Mouse (Mus musculus): ENCODE measurements around the gene Mrps21. TPM values are rescaled to one million over a fixed set of nuclear protein-coding genes. Genes with fewer than 3 reads are reported as not detected.
A peak's percentile ranks its signal among the peaks of the same experiment; 100 is the strongest.

Gene Mrps21
- polyA plus RNA-seq, 1 experiment from 2014 or later, result 252 TPM

DNA sequence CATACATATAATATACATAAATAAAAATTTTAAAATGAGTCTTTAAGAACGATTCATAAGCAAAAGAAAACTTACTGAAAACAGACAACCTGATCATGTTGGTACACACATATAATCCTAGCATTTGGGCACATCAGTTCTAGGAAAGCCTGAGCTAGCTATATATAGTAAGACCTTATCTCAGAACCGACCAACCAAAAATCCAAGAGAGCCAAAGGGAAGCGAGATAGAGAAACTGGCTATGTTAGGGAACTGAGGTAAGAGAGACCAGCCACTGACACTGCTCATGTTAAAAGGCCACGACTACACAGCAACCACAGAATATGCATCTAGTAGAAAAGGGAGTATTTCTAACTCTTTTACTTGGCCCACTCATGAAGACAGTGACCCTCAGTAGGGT, 20.7 kb downstream of the Mrps21 start:
- WGBS, result 75% methylated on average over 4 of the region's 4 CpGs
- ATAC-seq (no peak), DNase-seq (ENCODE audit: low spot score) (no peak)
- Histone ChIP-seq H3K4me2 (replicated peaks; ENCODE audit: low read depth, low read length) (no peak overlapping the region), H3K27ac (ENCODE audit: low read length) (no peak overlapping the region), H3K27me3 (replicated peaks; ENCODE audit: insufficient read depth, low read length) (no peaks in the 10 kb centered on the region), H3K9me3 (ENCODE audit: low read length) (no peaks in the 10 kb centered on the region), H3K36me3 (ENCODE audit: insufficient read depth, low read length) (peaks cover 54% of the 10 kb centered on the region), H3K9ac (replicated peaks; ENCODE audit: low read depth) (no peak overlapping the region), H3K4me3 (ENCODE audit: low read depth, low read length) (no peak overlapping the region), H3K4me1 (ENCODE audit: insufficient read depth, low read depth, low read length) (peaks cover 8% of the 10 kb centered on the region; the same call in 1 of the 2 replicates)
- no peak for TF ChIP-seq EP300 (IDR thresholded peaks at IDR 0.05)

DNA sequence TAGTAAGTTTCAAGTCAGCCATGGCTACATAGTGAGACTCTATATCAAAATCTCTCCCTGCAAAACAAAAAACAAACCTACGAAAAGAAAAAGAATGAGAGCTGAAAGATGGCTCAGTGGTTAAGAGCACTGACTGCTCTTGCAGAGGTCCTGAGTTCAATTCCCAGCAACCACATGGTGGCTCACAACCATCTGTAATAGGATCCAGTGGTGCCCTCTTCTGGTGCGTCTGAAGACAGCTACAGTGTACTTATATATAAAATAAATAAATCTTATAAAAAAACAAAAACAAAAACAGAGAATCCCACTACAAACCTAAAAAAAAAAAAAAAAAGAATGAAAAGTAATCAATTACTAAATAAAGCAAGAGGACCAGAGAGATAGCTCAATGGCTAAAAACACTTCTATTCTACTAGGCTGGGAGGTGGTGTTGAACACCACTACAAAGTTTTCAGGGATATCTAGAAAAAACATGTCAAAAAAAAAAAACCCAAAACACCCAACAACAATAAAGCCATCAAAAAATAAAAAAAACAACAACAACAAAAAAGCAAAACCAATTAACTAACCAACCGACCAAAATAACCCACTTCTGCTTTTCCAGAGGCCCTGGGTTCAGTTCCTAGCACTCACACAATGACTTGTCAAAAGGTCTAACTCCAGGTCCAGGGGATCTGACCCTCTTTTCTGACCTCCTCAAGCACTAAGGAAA, 28.7 kb downstream of the Mrps21 start:
- DNase-seq (ENCODE audit: low spot score) (no peak), ATAC-seq (no peak)
- Histone ChIP-seq H3K9me3 (ENCODE audit: low read length) (no peaks in the 10 kb centered on the region), H3K27ac (ENCODE audit: low read length) (no peak overlapping the region), H3K4me1 (ENCODE audit: insufficient read depth, low read depth, low read length) (no peaks in the 10 kb centered on the region), H3K36me3 (ENCODE audit: insufficient read depth, low read length) (peaks cover 40% of the 10 kb centered on the region), H3K9ac (replicated peaks; ENCODE audit: low read depth) (no peak overlapping the region), H3K4me2 (replicated peaks; ENCODE audit: low read depth, low read length) (no peak overlapping the region), H3K27me3 (replicated peaks; ENCODE audit: insufficient read depth, low read length) (no peaks in the 10 kb centered on the region), H3K4me3 (ENCODE audit: low read depth, low read length) (no peak overlapping the region)
- TF ChIP-seq EP300 (IDR thresholded peaks at IDR 0.05), result no peak
- peak; percentile 24 for TF ChIP-seq CTCF (IDR thresholded peaks at IDR 0.05)
- 85% methylated on average over 3 of the region's 3 CpGs for WGBS

DNA sequence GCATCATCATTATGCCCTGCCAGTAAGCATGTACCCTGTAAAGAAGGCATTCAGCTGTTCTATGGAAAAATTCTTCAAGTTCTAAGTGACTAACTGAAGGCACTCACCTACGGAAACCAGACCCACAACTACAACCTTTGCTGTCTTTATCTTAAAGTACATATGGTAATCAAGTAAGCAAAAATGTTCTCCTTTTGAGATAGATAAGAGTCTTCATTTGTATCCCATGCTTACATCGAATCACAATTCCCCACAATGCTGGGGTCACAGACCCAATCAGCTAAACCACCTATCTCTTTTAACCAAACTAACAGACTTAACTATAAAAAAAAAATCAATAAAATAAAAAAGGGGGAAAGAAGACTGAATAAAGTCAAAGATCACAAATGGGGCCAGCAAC, 32.1 kb downstream of the Mrps21 start:
- Histone ChIP-seq H3K9me3 (ENCODE audit: low read length) (no peaks in the 10 kb centered on the region), H3K27me3 (replicated peaks; ENCODE audit: insufficient read depth, low read length) (no peaks in the 10 kb centered on the region), H3K4me3 (ENCODE audit: low read depth, low read length) (no peak overlapping the region), H3K4me1 (ENCODE audit: insufficient read depth, low read depth, low read length) (no peaks in the 10 kb centered on the region), H3K4me2 (replicated peaks; ENCODE audit: low read depth, low read length) (no peak overlapping the region), H3K27ac (ENCODE audit: low read length) (no peak overlapping the region), H3K36me3 (ENCODE audit: insufficient read depth, low read length) (peaks cover 28% of the 10 kb centered on the region; the same call in 1 of the 2 replicates), H3K9ac (replicated peaks; ENCODE audit: low read depth) (no peak overlapping the region)
- 88% methylated on average over 2 of the region's 2 CpGs for WGBS
- no peak for TF ChIP-seq CTCF (IDR thresholded peaks at IDR 0.05)
- no peak for ATAC-seq
- DNase-seq (ENCODE audit: low spot score), result no peak

- TF ChIP-seq EP300 (IDR thresholded peaks at IDR 0.05) (no peak), CTCF (IDR thresholded peaks at IDR 0.05) (no peak)
- no peak overlapping the region for H3K4me2 ChIP-seq (replicated peaks; ENCODE audit: low read depth, low read length)
- no peak overlapping the region for H3K9ac ChIP-seq (replicated peaks; ENCODE audit: low read depth)
- H3K4me3 ChIP-seq (ENCODE audit: low read depth, low read length), result no peak overlapping the region
- H3K27ac ChIP-seq (ENCODE audit: low read length), result no peak overlapping the region
- DNase-seq (ENCODE audit: low spot score) (no peak), ATAC-seq (no peak)
- over 99% methylated on average over 4 of the region's 4 CpGs for WGBS
- H3K36me3 ChIP-seq (ENCODE audit: insufficient read depth, low read length), result peaks cover 40% of the 10 kb centered on the region
- H3K9me3 ChIP-seq (ENCODE audit: low read length), result no peaks in the 10 kb centered on the region
- H3K27me3 ChIP-seq (replicated peaks; ENCODE audit: insufficient read depth, low read length), result no peaks in the 10 kb centered on the region
- H3K4me1 ChIP-seq (ENCODE audit: insufficient read depth, low read depth, low read length), result no peaks in the 10 kb centered on the region
These were observed 42.3 kb downstream of the Mrps21 start for GRCm38 (mm10) chr3:95829053-95829452.

DNA sequence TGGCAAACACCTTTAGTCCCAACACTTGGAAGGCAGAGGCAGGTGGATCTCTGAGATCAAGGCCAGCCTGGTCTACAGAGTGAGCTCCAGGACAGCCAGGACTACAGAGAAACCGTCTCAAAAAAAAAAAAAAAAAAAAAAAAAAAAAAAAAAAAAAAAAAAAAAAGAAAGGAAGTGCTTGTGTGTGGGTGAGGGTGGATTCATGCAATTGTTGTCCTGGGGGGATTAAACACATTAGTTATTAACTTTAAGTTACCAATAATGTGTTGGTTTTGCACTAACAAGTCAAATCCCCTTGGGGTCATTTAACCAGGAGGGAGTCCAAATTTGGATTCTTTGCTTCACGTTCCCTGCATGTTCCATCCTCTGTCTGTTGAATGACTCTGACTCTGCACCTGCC, 45.0 kb downstream of the Mrps21 start:
- TF ChIP-seq CTCF (IDR thresholded peaks at IDR 0.05) (no peak), EP300 (IDR thresholded peaks at IDR 0.05) (no peak)
- Histone ChIP-seq H3K9ac (replicated peaks; ENCODE audit: low read depth) (no peak overlapping the region), H3K4me2 (replicated peaks; ENCODE audit: low read depth, low read length) (no peak overlapping the region), H3K27me3 (replicated peaks; ENCODE audit: insufficient read depth, low read length) (no peaks in the 10 kb centered on the region), H3K9me3 (ENCODE audit: low read length) (no peaks in the 10 kb centered on the region), H3K4me3 (ENCODE audit: low read depth, low read length) (no peak overlapping the region), H3K4me1 (ENCODE audit: insufficient read depth, low read depth, low read length) (no peaks in the 10 kb centered on the region), H3K36me3 (ENCODE audit: insufficient read depth, low read length) (peaks cover 19% of the 10 kb centered on the region; the same call in 1 of the 2 replicates), H3K27ac (ENCODE audit: low read length) (no peak overlapping the region)
- WGBS, result 53% methylated on average over 2 of the region's 2 CpGs
- ATAC-seq (no peak), DNase-seq (ENCODE audit: low spot score) (no peak)

GRCm38 (mm10) chr3:95820046-95821010, 51.0 kb downstream of the Mrps21 start:
- WGBS, result 26% methylated on average over 10 of the region's 10 CpGs
- no peaks in the 10 kb centered on the region for H3K36me3 ChIP-seq (ENCODE audit: insufficient read depth, low read length)
- no peaks in the 10 kb centered on the region for H3K9me3 ChIP-seq (ENCODE audit: low read length)
- peak overlapping the region; percentile 57 for H3K4me2 ChIP-seq (replicated peaks; ENCODE audit: low read depth, low read length)
- peaks cover 10% of the 10 kb centered on the region; the same call in 1 of the 2 replicates for H3K4me1 ChIP-seq (ENCODE audit: insufficient read depth, low read depth, low read length)
- peak overlapping the region; percentile 82 for H3K4me3 ChIP-seq (ENCODE audit: low read depth, low read length)
- ATAC-seq (no peak), DNase-seq (ENCODE audit: low spot score) (peak; percentile 9)
- no peaks in the 10 kb centered on the region for H3K27me3 ChIP-seq (replicated peaks; ENCODE audit: insufficient read depth, low read length)
- H3K9ac ChIP-seq (replicated peaks; ENCODE audit: low read depth), result peak overlapping the region; percentile 35; the same call in 1 of the 2 replicates
- TF ChIP-seq EP300 (IDR thresholded peaks at IDR 0.05) (no peak), CTCF (IDR thresholded peaks at IDR 0.05) (peak; percentile 23)
- H3K27ac ChIP-seq (ENCODE audit: low read length), result peak overlapping the region; percentile 100

Data from lung, postnatal 0 days (tissue).